Mouse (Mus musculus) forebrain, embryonic 13.5 days (tissue): ENCODE measurements at regions not wholly inside any gene's neighbourhood (a gene's known extent, or its start where the extent isn't known, plus 50 kb on each side); places are given as distances from the start of the nearest gene placed in this dataset.

Source experiments
- ATAC-seq: fragments of 200-750 bp; cut with Nextera tagmentation; 2 replicates; pipeline ENCODE4 v1.8.0; 2017
- H3K27ac ChIP-seq: fragments of 300-500 bp; sonication (generic); 2 replicates; pipeline ENCODE4 v1.5.1; 2015; ENCODE audit warnings: inconsistent platforms, mild to moderate bottlenecking, moderate library complexity
- H3K27me3 ChIP-seq: fragments of 300-500 bp; sonication (generic); 2 replicates; pipeline ENCODE4 v1.6.1; 2015; ENCODE audit warnings: mild to moderate bottlenecking, inconsistent platforms
- H3K36me3 ChIP-seq: fragments of 300-500 bp; sonication (generic); 2 replicates; pipeline ENCODE4 v1.6.1; 2015; ENCODE audit warnings: mild to moderate bottlenecking, inconsistent platforms; ENCODE audit not compliant: poor library complexity, severe bottlenecking
- H3K4me1 ChIP-seq: fragments of 300-500 bp; sonication (generic); 2 replicates; pipeline ENCODE4 v1.6.1; 2015; ENCODE audit warnings: inconsistent platforms
- H3K4me2 ChIP-seq: fragments of 300-500 bp; sonication (generic); 2 replicates; pipeline ENCODE4 v1.6.1; 2015; ENCODE audit warnings: inconsistent platforms, mild to moderate bottlenecking, moderate library complexity
- H3K4me3 ChIP-seq: fragments of 300-500 bp; sonication (generic); 2 replicates; pipeline ENCODE4 v1.5.1; 2015; ENCODE audit warnings: mild to moderate bottlenecking, inconsistent platforms
- H3K9ac ChIP-seq: fragments of 300-500 bp; sonication (generic); 2 replicates; pipeline ENCODE4 v1.6.1; 2015; ENCODE audit warnings: mild to moderate bottlenecking, inconsistent platforms
- H3K9me3 ChIP-seq: fragments of 300-500 bp; sonication (generic); replicated peaks from 2 replicates; pipeline ENCODE4 v1.6.1; 2016; ENCODE audit warnings: inconsistent platforms
- WGBS: fragments of 180-500 bp; shearing (Covaris S2); methylation state at CpG from one replicate; pipeline ENCODE4 v1.1.7; 2015; 5-methylcytosine and 5-hydroxymethylcytosine counted together

DNA sequence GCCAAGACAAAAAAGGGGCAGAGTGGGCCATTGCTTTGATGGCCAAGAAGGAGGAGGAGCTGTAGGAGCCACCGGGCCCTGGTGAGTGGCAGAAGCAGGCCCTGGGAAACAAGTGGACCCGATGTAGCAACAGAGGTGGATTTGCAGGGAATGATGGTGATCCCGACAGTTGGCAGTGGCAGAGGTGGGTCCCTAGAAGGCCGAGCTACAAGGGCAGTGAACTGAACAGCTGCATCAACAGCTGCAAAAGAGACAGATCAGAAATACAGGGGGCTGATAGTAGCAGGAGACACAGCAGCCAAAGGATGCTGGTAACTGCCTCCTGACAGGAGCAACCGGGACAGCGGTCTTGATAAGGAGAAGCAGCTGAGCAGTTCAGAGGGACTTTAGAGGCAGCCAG, 467.8 kb downstream of the Fgf9 start:
- 71% methylated on average over 6 of the region's 6 CpGs for WGBS
- ATAC-seq: no peak

DNA sequence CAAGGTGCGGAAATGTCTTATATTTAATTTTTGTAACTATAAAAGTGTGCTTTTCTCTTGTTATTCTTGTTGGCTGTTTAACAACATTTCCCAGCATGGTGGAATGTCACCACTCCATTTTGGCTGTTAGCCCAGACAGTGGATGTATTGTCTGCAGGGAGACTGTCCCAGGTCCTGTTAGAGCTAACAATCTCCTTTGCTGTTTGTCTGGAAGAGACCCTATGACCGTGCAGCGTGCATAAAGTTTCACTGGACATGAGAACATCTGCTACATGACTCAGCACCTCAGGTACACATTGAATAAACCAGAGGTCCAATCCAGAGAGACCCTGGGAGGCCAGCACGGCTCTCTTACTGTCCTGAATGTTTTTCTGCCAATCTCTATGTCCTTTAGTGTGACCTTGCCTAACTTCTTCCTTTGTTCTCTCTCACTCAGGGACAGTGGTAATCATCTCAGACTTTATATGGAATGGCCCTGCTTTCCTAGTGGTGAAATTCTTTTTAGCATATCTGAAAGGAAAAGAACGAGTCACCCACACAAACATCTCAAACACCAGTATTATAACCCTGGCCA, 450.7 kb downstream of the Fgf9 start:
- no peaks in the 10 kb centered on the region for H3K4me1 ChIP-seq
- no peaks in the 10 kb centered on the region for H3K27me3 ChIP-seq
- 63% methylated on average over 5 of the region's 5 CpGs for WGBS
- H3K9me3 ChIP-seq: no peaks in the 10 kb centered on the region
- H3K9ac ChIP-seq: no peak overlapping the region
- no peaks in the 10 kb centered on the region for H3K36me3 ChIP-seq
- H3K27ac ChIP-seq: no peak overlapping the region
- ATAC-seq: no peak
- H3K4me2 ChIP-seq: no peak overlapping the region
- H3K4me3 ChIP-seq: no peak overlapping the region

More for the DNA sequence above, 467.8 kb downstream of the Fgf9 start:
- H3K9ac ChIP-seq: no peak overlapping the region
- H3K36me3 ChIP-seq: no peaks in the 10 kb centered on the region
- H3K27me3 ChIP-seq: no peaks in the 10 kb centered on the region
- no peak overlapping the region for H3K4me2 ChIP-seq
- H3K4me1 ChIP-seq: no peaks in the 10 kb centered on the region
- no peak overlapping the region for H3K4me3 ChIP-seq
- H3K27ac ChIP-seq: no peak overlapping the region
- H3K9me3 ChIP-seq: no peaks in the 10 kb centered on the region

DNA sequence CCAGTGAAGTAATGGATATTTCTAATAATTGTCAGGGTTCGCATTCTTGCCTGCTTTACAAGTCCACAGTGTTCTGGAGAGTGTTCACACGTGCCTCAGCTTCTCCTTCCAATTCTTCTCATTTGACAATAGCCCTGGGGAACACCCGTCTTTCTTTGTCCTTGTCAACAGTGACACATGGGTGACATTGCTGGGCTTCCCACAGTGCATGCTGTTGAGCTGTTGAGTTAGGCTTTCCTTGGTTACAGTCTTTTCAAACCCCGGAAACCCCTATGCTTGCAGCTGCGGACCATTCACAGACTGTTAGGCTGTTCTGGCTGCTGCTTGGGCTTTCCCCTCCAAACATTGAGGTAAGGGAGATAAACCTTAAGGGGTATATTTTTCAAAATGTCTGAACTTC, 450.0 kb downstream of the Fgf9 start:
- ATAC-seq: no peak
- Histone ChIP-seq H3K27ac (no peak overlapping the region), H3K9me3 (no peaks in the 10 kb centered on the region), H3K27me3 (no peaks in the 10 kb centered on the region), H3K4me2 (no peak overlapping the region), H3K9ac (no peak overlapping the region), H3K4me3 (no peak overlapping the region), H3K36me3 (no peaks in the 10 kb centered on the region), H3K4me1 (no peaks in the 10 kb centered on the region)
- WGBS: 67% methylated on average over 5 of the region's 5 CpGs

DNA sequence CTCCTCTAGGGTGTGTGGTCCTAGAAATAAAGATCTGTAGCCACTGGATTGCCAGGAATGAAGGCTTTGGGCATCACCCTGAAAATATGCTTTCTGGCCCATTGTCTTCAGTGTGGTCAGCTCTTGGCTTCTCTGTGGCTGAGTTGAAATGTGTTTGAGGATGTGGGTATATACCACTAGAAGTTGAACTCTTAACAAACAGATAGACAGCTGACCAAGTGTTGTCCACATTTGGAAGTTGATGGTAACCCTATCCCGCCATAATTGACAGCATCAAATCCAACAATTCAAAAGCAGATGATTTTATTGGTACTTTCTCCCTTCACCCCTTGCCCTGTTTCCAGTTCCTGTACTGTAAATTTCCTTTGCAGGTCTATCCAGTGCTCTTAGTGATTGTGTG, 448.7 kb downstream of the Fgf9 start:
- Histone ChIP-seq H3K9me3 (no peaks in the 10 kb centered on the region), H3K27ac (no peak overlapping the region), H3K9ac (no peak overlapping the region), H3K36me3 (no peaks in the 10 kb centered on the region), H3K27me3 (no peaks in the 10 kb centered on the region), H3K4me3 (no peak overlapping the region), H3K4me1 (no peaks in the 10 kb centered on the region), H3K4me2 (no peak overlapping the region)
- no peak for ATAC-seq
- WGBS: 100% methylated on average over 1 of the region's 1 CpGs

DNA sequence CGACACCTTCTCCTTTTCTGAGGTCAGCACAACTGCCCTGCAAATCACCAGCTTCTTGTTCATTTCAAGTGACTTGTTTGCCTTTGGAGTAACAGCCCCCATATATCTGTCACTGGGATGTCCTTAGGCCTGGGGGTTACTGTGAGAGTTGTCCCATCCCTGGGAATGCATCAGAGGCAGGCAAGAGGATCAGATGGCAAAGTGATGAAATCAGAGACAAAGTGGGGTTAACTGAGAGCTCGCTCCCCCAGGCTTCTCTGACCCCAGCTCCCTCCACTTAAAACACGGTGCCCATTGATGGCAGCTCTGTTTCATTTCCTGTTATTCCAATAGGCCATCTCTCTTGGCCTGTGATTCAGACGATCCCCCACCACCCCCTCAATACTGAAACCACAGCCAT, 446.2 kb downstream of the Fgf9 start:
- no peaks in the 10 kb centered on the region for H3K4me1 ChIP-seq
- ATAC-seq: no peak
- H3K4me3 ChIP-seq: no peak overlapping the region
- H3K36me3 ChIP-seq: no peaks in the 10 kb centered on the region
- 67% methylated on average over 4 of the region's 4 CpGs for WGBS
- H3K27me3 ChIP-seq: no peaks in the 10 kb centered on the region
- H3K27ac ChIP-seq: no peak overlapping the region
- no peak overlapping the region for H3K4me2 ChIP-seq
- no peak overlapping the region for H3K9ac ChIP-seq
- H3K9me3 ChIP-seq: no peaks in the 10 kb centered on the region

DNA sequence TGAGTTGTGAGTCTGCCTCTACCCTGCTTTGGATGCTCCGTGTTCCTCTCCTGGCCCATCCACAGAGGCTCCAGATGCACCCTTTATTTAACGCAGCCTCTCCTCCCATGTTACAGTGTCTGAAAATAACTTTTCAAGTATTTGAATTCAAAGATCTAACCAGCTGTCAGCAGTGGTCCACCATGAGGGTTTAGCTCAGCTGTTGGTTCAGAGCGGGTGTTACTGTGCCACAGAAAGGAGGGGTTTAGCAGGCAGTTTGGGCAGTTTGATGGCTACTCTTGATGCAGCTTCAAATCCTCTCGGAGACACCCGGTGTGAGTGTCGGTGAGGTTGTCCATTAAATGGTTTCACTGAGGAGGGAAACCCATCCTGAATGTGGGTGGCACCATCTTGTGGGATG, 441.8 kb downstream of the Fgf9 start:
- Histone ChIP-seq H3K9ac (no peak overlapping the region), H3K4me2 (no peak overlapping the region), H3K27ac (no peak overlapping the region), H3K4me1 (no peaks in the 10 kb centered on the region), H3K36me3 (no peaks in the 10 kb centered on the region), H3K4me3 (no peak overlapping the region), H3K9me3 (no peaks in the 10 kb centered on the region), H3K27me3 (no peaks in the 10 kb centered on the region)
- WGBS: 95% methylated on average over 6 of the region's 6 CpGs
- no peak for ATAC-seq

DNA sequence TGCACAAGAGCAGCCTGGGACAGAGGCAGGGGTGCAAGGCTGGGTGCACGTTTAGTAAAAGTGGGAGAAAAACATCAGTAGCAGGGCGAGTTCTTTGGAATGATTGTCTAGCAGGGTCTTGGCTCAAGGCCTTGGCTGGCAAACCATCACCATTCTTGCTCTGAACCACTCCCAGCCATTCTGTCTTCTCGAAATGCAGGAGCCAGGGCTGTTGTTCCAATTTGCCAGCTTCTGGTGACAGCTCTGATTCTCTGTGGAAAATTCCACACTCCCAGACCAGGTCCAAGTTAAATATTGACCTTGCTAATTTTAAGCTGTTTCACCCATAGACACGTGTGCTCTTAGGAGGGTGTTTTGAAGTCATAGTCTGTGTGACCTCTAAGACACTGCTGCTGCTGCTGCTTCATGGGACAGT, 441.2 kb downstream of the Fgf9 start:
- Histone ChIP-seq H3K9me3 (no peaks in the 10 kb centered on the region), H3K4me2 (no peak overlapping the region), H3K4me3 (no peak overlapping the region), H3K27me3 (no peaks in the 10 kb centered on the region), H3K36me3 (no peaks in the 10 kb centered on the region), H3K4me1 (no peaks in the 10 kb centered on the region), H3K27ac (no peak overlapping the region), H3K9ac (no peak overlapping the region)
- ATAC-seq: no peak
- WGBS: 74% methylated on average over 4 of the region's 4 CpGs

DNA sequence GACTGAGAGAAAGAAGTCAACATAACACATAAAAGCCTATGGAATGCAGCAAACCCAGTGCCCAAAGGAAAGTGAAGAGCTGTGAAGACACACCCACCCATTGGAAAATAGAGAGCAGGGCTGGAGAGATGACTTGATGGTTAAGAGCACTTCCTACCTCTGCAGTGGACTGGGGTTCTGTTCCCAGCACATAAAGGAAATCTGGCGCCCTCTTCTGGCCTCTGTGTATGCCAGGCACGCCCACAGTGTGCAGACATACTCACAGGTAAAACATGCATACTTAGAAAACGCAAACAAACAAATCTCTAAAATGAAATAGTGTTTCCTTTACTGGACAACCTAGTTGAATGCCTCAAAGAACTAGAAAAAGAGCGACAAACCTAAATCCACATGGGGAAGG, 440.4 kb downstream of the Fgf9 start:
- no peak overlapping the region for H3K27ac ChIP-seq
- H3K4me2 ChIP-seq: no peak overlapping the region
- H3K4me1 ChIP-seq: no peaks in the 10 kb centered on the region
- no peak overlapping the region for H3K4me3 ChIP-seq
- no peaks in the 10 kb centered on the region for H3K36me3 ChIP-seq
- H3K27me3 ChIP-seq: no peaks in the 10 kb centered on the region
- WGBS: 72% methylated on average over 4 of the region's 4 CpGs
- no peak for ATAC-seq
- H3K9me3 ChIP-seq: no peaks in the 10 kb centered on the region
- no peak overlapping the region for H3K9ac ChIP-seq

DNA sequence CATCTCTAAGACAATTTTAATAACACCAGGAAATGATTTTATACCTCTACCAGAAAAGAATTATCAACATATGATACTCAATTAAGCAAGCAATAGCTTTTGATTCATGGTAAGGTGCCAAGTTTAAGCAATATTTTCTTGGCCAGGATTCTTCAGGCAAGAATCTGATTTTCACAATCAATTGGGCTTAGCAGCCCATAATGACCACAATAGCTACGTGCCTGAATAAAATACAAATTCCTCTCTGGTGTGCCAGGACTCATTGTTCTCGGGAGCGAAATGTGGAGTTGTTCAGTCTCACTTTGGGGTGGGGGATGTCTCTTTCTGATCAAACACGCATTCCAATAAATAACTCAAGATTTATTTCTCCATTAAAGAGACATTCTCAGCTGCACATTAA, 438.8 kb downstream of the Fgf9 start:
- ATAC-seq: no peak
- Histone ChIP-seq H3K27me3 (no peaks in the 10 kb centered on the region), H3K9ac (no peak overlapping the region), H3K4me3 (no peak overlapping the region), H3K36me3 (no peaks in the 10 kb centered on the region), H3K4me1 (no peaks in the 10 kb centered on the region), H3K4me2 (no peak overlapping the region), H3K27ac (no peak overlapping the region), H3K9me3 (no peaks in the 10 kb centered on the region)
- WGBS: 66% methylated on average over 4 of the region's 4 CpGs

DNA sequence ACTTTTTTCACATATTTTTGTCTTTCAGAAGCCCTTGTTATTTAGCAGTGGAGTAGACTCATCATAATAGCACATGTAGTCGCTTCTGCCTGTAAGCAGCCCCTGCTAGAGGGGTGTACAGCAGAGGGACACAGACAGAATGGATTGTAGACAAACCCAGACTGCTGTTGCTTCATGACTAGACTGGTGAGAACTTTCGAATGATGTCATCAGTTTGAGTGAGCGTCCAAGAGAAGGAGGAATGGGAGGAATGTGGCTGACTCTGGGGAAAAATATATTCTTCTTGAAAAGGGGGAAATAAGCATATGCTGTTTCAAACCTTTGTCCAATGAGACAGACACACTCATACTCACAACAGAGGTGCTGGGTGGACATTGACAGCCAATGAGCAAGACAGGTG, 436.1 kb downstream of the Fgf9 start:
- Histone ChIP-seq H3K4me2 (no peak overlapping the region), H3K9ac (no peak overlapping the region), H3K27me3 (no peaks in the 10 kb centered on the region), H3K36me3 (no peaks in the 10 kb centered on the region), H3K4me1 (no peaks in the 10 kb centered on the region), H3K27ac (no peak overlapping the region), H3K9me3 (no peaks in the 10 kb centered on the region), H3K4me3 (no peak overlapping the region)
- 87% methylated on average over 3 of the region's 3 CpGs for WGBS
- no peak for ATAC-seq

DNA sequence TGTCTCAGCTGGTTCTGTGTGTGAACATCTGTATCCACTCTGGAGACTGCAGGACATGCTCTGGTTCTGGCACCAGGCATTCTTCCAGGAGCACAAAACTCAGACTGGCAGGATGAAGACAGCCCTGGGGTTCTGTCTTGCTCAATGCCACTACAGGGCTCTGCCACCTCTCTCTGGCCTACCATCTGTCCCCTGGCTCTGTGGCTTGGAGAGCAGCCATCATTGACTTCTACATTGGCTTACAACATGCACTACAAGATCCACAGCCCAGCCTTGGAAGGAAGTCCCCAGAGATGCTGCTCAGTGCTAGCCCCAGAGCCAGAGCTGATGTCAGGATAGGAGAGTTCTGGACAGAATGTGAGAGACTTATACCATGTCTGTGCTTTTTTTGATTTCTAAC, 435.5 kb downstream of the Fgf9 start:
- Histone ChIP-seq H3K36me3 (no peaks in the 10 kb centered on the region), H3K27ac (no peak overlapping the region), H3K9ac (no peak overlapping the region), H3K4me2 (no peak overlapping the region), H3K4me3 (no peak overlapping the region), H3K9me3 (no peaks in the 10 kb centered on the region), H3K4me1 (no peaks in the 10 kb centered on the region), H3K27me3 (no peaks in the 10 kb centered on the region)
- no peak for ATAC-seq

DNA sequence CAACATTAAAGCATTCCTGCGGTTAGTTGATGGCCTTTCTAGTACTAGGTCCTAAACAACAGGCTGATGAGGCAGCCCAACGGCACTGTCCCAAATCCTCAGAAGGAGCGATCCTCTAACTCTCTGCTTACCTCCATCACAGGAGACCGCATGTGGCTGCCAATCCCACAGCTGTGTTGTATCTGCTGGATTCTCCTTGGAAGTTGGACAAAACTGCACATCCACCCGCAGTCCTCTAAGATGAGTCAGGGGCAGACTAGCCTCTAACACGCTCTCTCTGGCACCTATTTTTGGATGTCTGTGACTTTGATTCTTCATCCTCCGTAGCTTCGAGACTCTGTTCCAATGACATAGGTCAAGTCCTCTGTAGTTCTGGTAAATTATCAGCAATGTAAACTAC, 432.5 kb downstream of the Fgf9 start:
- 92% methylated on average over 8 of the region's 8 CpGs for WGBS
- no peak overlapping the region for H3K9ac ChIP-seq
- no peak overlapping the region for H3K27ac ChIP-seq
- ATAC-seq: no peak
- no peak overlapping the region for H3K4me2 ChIP-seq
- no peaks in the 10 kb centered on the region for H3K36me3 ChIP-seq
- H3K4me3 ChIP-seq: no peak overlapping the region
- no peaks in the 10 kb centered on the region for H3K9me3 ChIP-seq
- H3K4me1 ChIP-seq: peaks cover 9% of the 10 kb centered on the region
- no peaks in the 10 kb centered on the region for H3K27me3 ChIP-seq

DNA sequence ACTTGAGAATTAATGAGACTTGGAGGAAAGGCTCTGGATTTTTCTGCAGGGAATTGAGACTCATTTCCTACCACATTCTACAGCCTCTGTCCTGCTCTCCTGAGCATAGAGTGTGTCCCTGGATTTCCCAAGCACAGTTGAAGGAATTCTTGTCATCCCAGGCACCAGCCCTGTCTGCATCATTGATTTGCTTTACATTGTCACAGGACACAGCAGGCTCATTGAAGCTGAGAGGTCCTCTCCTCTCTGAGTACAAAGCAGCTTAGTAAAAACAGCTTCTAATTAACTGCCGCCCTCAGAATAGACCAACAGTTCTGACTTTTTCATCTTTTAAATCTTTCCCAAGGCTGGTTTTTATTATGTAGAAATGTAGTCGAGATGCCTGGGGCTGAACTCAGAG, 429.7 kb downstream of the Fgf9 start:
- no peaks in the 10 kb centered on the region for H3K9me3 ChIP-seq
- H3K27ac ChIP-seq: no peak overlapping the region

More for the DNA sequence above, 429.7 kb downstream of the Fgf9 start:
- Histone ChIP-seq H3K36me3 (no peaks in the 10 kb centered on the region), H3K4me2 (no peak overlapping the region), H3K27me3 (no peaks in the 10 kb centered on the region), H3K9ac (no peak overlapping the region), H3K4me3 (no peak overlapping the region), H3K4me1 (peaks cover 9% of the 10 kb centered on the region)
- WGBS: 2% methylated on average over 2 of the region's 2 CpGs
- ATAC-seq: peak; percentile 30; the same call in 1 of the 2 replicates
